Mouse (Mus musculus): ENCODE results near the gene Rag2. TPM values are rescaled to one million over a fixed set of nuclear protein-coding genes. Genes with fewer than 3 reads are reported as not detected.

Gene Rag2
- not detected for polyA plus RNA-seq (2015; fragmentation: Illumina TruSeq; extraction: RNeasy Lipid Tissue Mini Kit (QIAGEN cat#74804); ENCODE audit: insufficient read depth, low read depth, low replicate concordance)

DNA sequence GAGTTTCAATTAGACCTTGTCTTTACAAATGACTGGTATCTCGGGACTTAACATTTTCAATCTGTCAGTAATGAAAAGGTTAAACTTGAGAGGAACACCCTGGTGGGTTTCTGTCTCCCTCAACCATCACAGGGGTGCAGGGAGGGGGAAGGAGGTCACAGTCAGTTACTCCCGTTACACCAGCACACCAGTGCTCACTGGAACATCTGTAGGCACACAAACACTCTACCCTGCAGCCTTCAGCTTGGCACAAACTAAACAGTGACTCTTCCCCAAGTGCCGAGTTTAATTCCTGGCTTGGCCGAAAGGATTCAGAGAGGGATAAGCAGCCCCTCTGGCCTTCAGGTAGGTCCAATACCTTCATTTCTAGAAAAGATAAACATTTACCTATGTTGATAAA, at the start of gene Rag2:
Rag2 (plus strand) TSS at position 193 of the 400 bp plus-strand sequence.

DNA sequence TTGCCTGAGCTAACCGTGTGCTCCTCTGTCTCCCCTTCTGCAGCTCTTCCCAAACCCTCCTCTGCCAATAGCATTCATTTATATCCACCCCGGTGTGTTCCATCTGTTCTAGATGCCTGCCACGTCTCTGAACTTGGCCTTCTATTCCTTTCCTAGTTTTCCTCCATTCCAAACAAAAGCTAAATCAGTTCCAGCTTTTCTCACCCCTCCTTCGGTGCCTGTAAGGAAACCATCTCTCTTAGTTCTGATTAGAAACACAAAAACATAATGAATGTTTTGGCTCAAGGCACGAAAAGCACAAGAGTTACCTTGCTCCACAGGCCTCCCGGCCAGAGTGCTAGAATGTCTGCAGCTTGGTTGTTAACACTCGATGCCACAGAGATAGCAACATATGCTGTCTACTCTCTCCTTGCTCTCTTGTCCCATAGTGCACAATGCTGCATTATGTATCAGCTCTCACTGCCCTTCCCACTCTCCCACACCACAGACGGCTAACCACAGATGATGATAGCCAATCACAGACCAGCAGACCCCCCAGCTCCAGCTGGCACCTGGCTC, 24.7 kb downstream of the Rag2 start, which contains the start of the genes Rag1 and B230118H07Rik:
Rag1 (minus strand) TSS at position 388 of the 558 bp plus-strand sequence.
B230118H07Rik (minus strand) TSS at position 419 of the 558 bp plus-strand sequence.

DNA sequence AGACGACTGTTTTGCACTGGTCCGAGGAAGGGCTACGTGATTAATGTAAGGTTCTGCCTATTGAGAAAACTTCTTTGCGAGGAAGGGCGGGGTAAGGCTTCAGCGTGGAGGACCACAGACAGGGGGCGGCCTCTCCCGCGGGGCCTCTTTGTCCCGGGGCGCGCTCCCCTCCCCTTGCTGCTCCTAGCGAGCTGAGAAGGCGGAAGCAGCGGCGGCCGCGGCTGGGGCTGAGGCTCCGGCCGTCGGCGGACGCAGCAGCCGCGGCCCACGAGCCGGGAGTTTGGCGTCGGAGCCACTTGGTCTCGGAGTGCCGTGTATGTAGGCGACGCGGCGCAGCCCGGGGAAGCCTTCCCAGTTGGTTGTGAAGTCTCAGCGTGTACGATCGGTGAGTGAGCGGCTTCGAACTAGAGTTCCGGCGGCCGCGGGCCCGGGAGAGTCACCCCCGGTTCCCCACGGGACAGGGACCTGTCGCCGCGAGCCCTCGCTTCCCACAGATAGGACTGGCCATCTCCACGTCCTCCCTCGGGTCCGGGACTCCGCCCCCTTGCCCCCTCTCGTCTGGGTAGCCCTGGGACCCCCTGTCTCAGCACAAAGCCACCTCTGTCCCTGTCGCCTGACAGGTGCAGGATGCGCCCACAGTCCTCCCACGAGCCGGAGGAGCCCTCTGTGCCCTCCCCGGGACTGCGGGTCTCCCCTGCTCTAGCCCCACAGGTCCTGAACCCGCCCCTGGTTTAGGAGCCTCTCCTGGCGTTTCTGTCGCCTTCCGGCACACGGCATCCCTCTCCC, 53.9 kb downstream of the Rag2 start, which contains the start of gene Traf6:
Traf6 (plus strand) TSS at position 194 of the 786 bp plus-strand sequence.

Other genes with a start within 250 kb of the Rag2 start
- not detected for gene Rag1, start 24.8 kb downstream of the Rag2 start, polyA plus RNA-seq (2015; fragmentation: Illumina TruSeq; extraction: RNeasy Lipid Tissue Mini Kit (QIAGEN cat#74804); ENCODE audit: insufficient read depth, low read depth, low replicate concordance)
- 16.6 TPM for gene B230118H07Rik, start 24.8 kb downstream of the Rag2 start, polyA plus RNA-seq (2015; fragmentation: Illumina TruSeq; extraction: RNeasy Lipid Tissue Mini Kit (QIAGEN cat#74804); ENCODE audit: insufficient read depth, low read depth, low replicate concordance)
- 2.9 TPM for gene Traf6, start 53.7 kb downstream of the Rag2 start, polyA plus RNA-seq (2015; fragmentation: Illumina TruSeq; extraction: RNeasy Lipid Tissue Mini Kit (QIAGEN cat#74804); ENCODE audit: insufficient read depth, low read depth, low replicate concordance)